Mouse (Mus musculus) thymus, postnatal 4 days (tissue): ENCODE results near the gene Olfr157.
"Not testable (repeated sequence)": the region's sequence is repeated elsewhere in the genome, so short reads cannot be mapped to it uniquely, and the experiment has no call there.

Experiments
- DNase-seq: peaks from one replicate; pipeline ENCODE4 v3.0.0; 2021

Olfr157 gene

GRCm38 (mm10) chr4:43795844-43796243 is 44.2 kb downstream of the Olfr157 start:
- DNase-seq, result not testable (repeated sequence)

GRCm38 (mm10) chr4:43795296-43795695 is 44.7 kb downstream of the Olfr157 start:
- no peak for DNase-seq
